Mouse (Mus musculus): ENCODE measurements around the gene Adam19. TPM values are rescaled to one million over a fixed set of nuclear protein-coding genes. Genes with fewer than 3 reads are reported as not detected.

Gene Adam19
- polyA plus RNA-seq, 1 experiment from 2014 or later: 12.6 TPM

- no peak for ATAC-seq (ENCODE audit: low FRiP score, low read depth)
- Histone ChIP-seq H3K4me1 (replicated peaks) (no peaks in the 10 kb centered on the region), H3K9ac (no peak overlapping the region), H3K4me3 (no peak overlapping the region), H3K27me3 (no peaks in the 10 kb centered on the region), H3K36me3 (peaks cover 29% of the 10 kb centered on the region), H3K27ac (replicated peaks) (no peak overlapping the region), H3K9me3 (no peaks in the 10 kb centered on the region), H3K4me2 (no peak overlapping the region)
- WGBS: 83% methylated on average over 2 of the region's 2 CpGs
These were observed 60.7 kb downstream of the Adam19 start for GRCm38 (mm10) chr11:46116510-46116909.

- 40% methylated on average over 4 of the region's 4 CpGs for WGBS
- no peak for ATAC-seq (ENCODE audit: low FRiP score, low read depth)
- H3K4me3 ChIP-seq: no peak overlapping the region
- H3K36me3 ChIP-seq: peaks cover 29% of the 10 kb centered on the region
- H3K9ac ChIP-seq: no peak overlapping the region
- H3K27me3 ChIP-seq: no peaks in the 10 kb centered on the region
- H3K4me2 ChIP-seq: no peak overlapping the region
- no peaks in the 10 kb centered on the region for H3K9me3 ChIP-seq
- no peak overlapping the region for H3K27ac ChIP-seq (replicated peaks)
- no peaks in the 10 kb centered on the region for H3K4me1 ChIP-seq (replicated peaks)
These were observed 63.8 kb downstream of the Adam19 start for GRCm38 (mm10) chr11:46119624-46120023.

GRCm38 (mm10) chr11:46120084-46120483 lies 64.3 kb downstream of the Adam19 start:
- no peaks in the 10 kb centered on the region for H3K27me3 ChIP-seq
- no peaks in the 10 kb centered on the region for H3K9me3 ChIP-seq
- peaks cover 27% of the 10 kb centered on the region for H3K36me3 ChIP-seq
- H3K9ac ChIP-seq: no peak overlapping the region
- H3K4me2 ChIP-seq: no peak overlapping the region
- no peak overlapping the region for H3K4me3 ChIP-seq
- no peaks in the 10 kb centered on the region for H3K4me1 ChIP-seq (replicated peaks)
- no peak overlapping the region for H3K27ac ChIP-seq (replicated peaks)
- 91% methylated on average over 10 of the region's 10 CpGs for WGBS
- no peak for ATAC-seq (ENCODE audit: low FRiP score, low read depth)

GRCm38 (mm10) chr11:46121666-46122065 lies 65.9 kb downstream of the Adam19 start:
- ATAC-seq (ENCODE audit: low FRiP score, low read depth): no peak
- Histone ChIP-seq H3K9me3 (no peaks in the 10 kb centered on the region), H3K27ac (replicated peaks) (no peak overlapping the region), H3K4me2 (no peak overlapping the region), H3K27me3 (no peaks in the 10 kb centered on the region), H3K4me3 (no peak overlapping the region), H3K9ac (no peak overlapping the region), H3K4me1 (replicated peaks) (no peaks in the 10 kb centered on the region), H3K36me3 (peaks cover 25% of the 10 kb centered on the region)
- 82% methylated on average over 4 of the region's 4 CpGs for WGBS

- H3K4me1 ChIP-seq (replicated peaks): no peaks in the 10 kb centered on the region
- no peak overlapping the region for H3K9ac ChIP-seq
- no peaks in the 10 kb centered on the region for H3K9me3 ChIP-seq
- H3K27me3 ChIP-seq: no peaks in the 10 kb centered on the region
- no peak overlapping the region for H3K27ac ChIP-seq (replicated peaks)
- peaks cover 31% of the 10 kb centered on the region for H3K36me3 ChIP-seq
- WGBS: 90% methylated on average over 4 of the region's 4 CpGs
- ATAC-seq (ENCODE audit: low FRiP score, low read depth): no peak
- no peak overlapping the region for H3K4me3 ChIP-seq
- H3K4me2 ChIP-seq: no peak overlapping the region
These were observed 67.1 kb downstream of the Adam19 start for GRCm38 (mm10) chr11:46122875-46123274.

- 92% methylated on average over 8 of the region's 8 CpGs for WGBS
These were observed 67.6 kb downstream of the Adam19 start for GRCm38 (mm10) chr11:46123328-46123866.

GRCm38 (mm10) chr11:46125093-46125834 lies 69.5 kb downstream of the Adam19 start:
- WGBS: 92% methylated on average over 12 of the region's 12 CpGs
- no peaks in the 10 kb centered on the region for H3K27me3 ChIP-seq
- ATAC-seq (ENCODE audit: low FRiP score, low read depth): no peak
- no peak overlapping the region for H3K27ac ChIP-seq (replicated peaks)
- no peak overlapping the region for H3K4me2 ChIP-seq
- no peaks in the 10 kb centered on the region for H3K9me3 ChIP-seq
- peaks cover 32% of the 10 kb centered on the region for H3K36me3 ChIP-seq
- H3K9ac ChIP-seq: no peak overlapping the region
- H3K4me3 ChIP-seq: no peak overlapping the region
- no peaks in the 10 kb centered on the region for H3K4me1 ChIP-seq (replicated peaks)

More at GRCm38 (mm10) chr11:46123328-46123866, 67.6 kb downstream of the Adam19 start:
- Histone ChIP-seq H3K36me3 (peaks cover 29% of the 10 kb centered on the region), H3K4me2 (no peak overlapping the region), H3K4me1 (replicated peaks) (no peaks in the 10 kb centered on the region), H3K27ac (replicated peaks) (no peak overlapping the region), H3K9ac (no peak overlapping the region), H3K9me3 (no peaks in the 10 kb centered on the region), H3K4me3 (no peak overlapping the region), H3K27me3 (no peaks in the 10 kb centered on the region)
- no peak for ATAC-seq (ENCODE audit: low FRiP score, low read depth)

- no peak overlapping the region for H3K4me3 ChIP-seq
- H3K36me3 ChIP-seq: peaks cover 38% of the 10 kb centered on the region
- 95% methylated on average over 7 of the region's 7 CpGs for WGBS
- H3K27me3 ChIP-seq: no peaks in the 10 kb centered on the region
- H3K9ac ChIP-seq: no peak overlapping the region
- no peak overlapping the region for H3K4me2 ChIP-seq
- H3K9me3 ChIP-seq: no peaks in the 10 kb centered on the region
- no peak for ATAC-seq (ENCODE audit: low FRiP score, low read depth)
- H3K27ac ChIP-seq (replicated peaks): no peak overlapping the region
- H3K4me1 ChIP-seq (replicated peaks): no peaks in the 10 kb centered on the region
These were observed 70.0 kb downstream of the Adam19 start for GRCm38 (mm10) chr11:46125835-46126229.

- no peak overlapping the region for H3K27ac ChIP-seq (replicated peaks)
These were observed 70.5 kb downstream of the Adam19 start for GRCm38 (mm10) chr11:46126317-46126716.

GRCm38 (mm10) chr11:46126827-46127410 lies 71.1 kb downstream of the Adam19 start:
- H3K4me2 ChIP-seq: no peak overlapping the region
- WGBS: 90% methylated on average over 11 of the region's 11 CpGs
- H3K4me3 ChIP-seq: no peak overlapping the region
- no peaks in the 10 kb centered on the region for H3K27me3 ChIP-seq
- no peak for ATAC-seq (ENCODE audit: low FRiP score, low read depth)
- H3K9me3 ChIP-seq: no peaks in the 10 kb centered on the region
- peaks cover 40% of the 10 kb centered on the region for H3K36me3 ChIP-seq
- H3K27ac ChIP-seq (replicated peaks): no peak overlapping the region
- H3K9ac ChIP-seq: no peak overlapping the region
- H3K4me1 ChIP-seq (replicated peaks): no peaks in the 10 kb centered on the region

More at GRCm38 (mm10) chr11:46126317-46126716, 70.5 kb downstream of the Adam19 start:
- Histone ChIP-seq H3K4me1 (replicated peaks) (no peaks in the 10 kb centered on the region), H3K9me3 (no peaks in the 10 kb centered on the region), H3K36me3 (peaks cover 38% of the 10 kb centered on the region), H3K4me3 (no peak overlapping the region), H3K27me3 (no peaks in the 10 kb centered on the region), H3K9ac (no peak overlapping the region), H3K4me2 (no peak overlapping the region)
- 97% methylated on average over 7 of the region's 7 CpGs for WGBS
- ATAC-seq (ENCODE audit: low FRiP score, low read depth): no peak

- 86% methylated on average over 15 of the region's 15 CpGs for WGBS
- ATAC-seq (ENCODE audit: low FRiP score, low read depth): no peak
- no peaks in the 10 kb centered on the region for H3K4me1 ChIP-seq (replicated peaks)
- no peak overlapping the region for H3K4me3 ChIP-seq
- H3K27ac ChIP-seq (replicated peaks): no peak overlapping the region
- no peak overlapping the region for H3K4me2 ChIP-seq
- H3K9ac ChIP-seq: no peak overlapping the region
- no peaks in the 10 kb centered on the region for H3K9me3 ChIP-seq
- no peaks in the 10 kb centered on the region for H3K27me3 ChIP-seq
- H3K36me3 ChIP-seq: peaks cover 39% of the 10 kb centered on the region
These were observed 72.1 kb downstream of the Adam19 start for GRCm38 (mm10) chr11:46127621-46128547.

- no peak overlapping the region for H3K4me2 ChIP-seq
- H3K9ac ChIP-seq: no peak overlapping the region
- H3K27ac ChIP-seq (replicated peaks): no peak overlapping the region
- no peak for ATAC-seq (ENCODE audit: low FRiP score, low read depth)
- H3K27me3 ChIP-seq: no peaks in the 10 kb centered on the region
- H3K4me3 ChIP-seq: no peak overlapping the region
- H3K9me3 ChIP-seq: no peaks in the 10 kb centered on the region
- H3K36me3 ChIP-seq: peaks cover 38% of the 10 kb centered on the region
- H3K4me1 ChIP-seq (replicated peaks): no peaks in the 10 kb centered on the region
- WGBS: 67% methylated on average over 9 of the region's 9 CpGs
These were observed 72.8 kb downstream of the Adam19 start for GRCm38 (mm10) chr11:46128548-46128945.

Data from hindbrain, embryonic 15.5 days (tissue).